Mouse (Mus musculus): ENCODE data around the gene Btbd35f14.
"Not testable (repeated sequence)": the region's sequence is repeated elsewhere in the genome, so short reads cannot be mapped to it uniquely, and the experiment has no call there.

Gene Btbd35f14

GRCm38 (mm10) chrX:33702249-33702648 is at the start of gene Btbd35f14:
Btbd35f14 (minus strand) TSS chrX:33702349.
- DNase-seq (ENCODE audit: low spot score in 2 of 2), result not testable (repeated sequence)

- not testable (repeated sequence) for DNase-seq (ENCODE audit: low spot score in 2 of 2)
Measured at GRCm38 (mm10) chrX:33656872-33657271, 45.3 kb downstream of the Btbd35f14 start, which contains the start of gene Btbd35f13. Btbd35f13 (plus strand) TSS chrX:33657172.
